Mouse (Mus musculus) embryo, embryonic 11 days (tissue): ENCODE data around the gene Slc2a1.

Source experiments
- DNase-seq: peaks from one replicate; pipeline ENCODE4 v3.0.0-alpha.2; 2015

Slc2a1 gene

GRCm38 (mm10) chr4:119180133-119180707 lies 71.7 kb downstream of the Slc2a1 start:
- no peak for DNase-seq

- no peak for DNase-seq
Observed at GRCm38 (mm10) chr4:119181456-119181855, 72.9 kb downstream of the Slc2a1 start.

GRCm38 (mm10) chr4:119183525-119183924 lies 75.0 kb downstream of the Slc2a1 start:
- DNase-seq = no peak

GRCm38 (mm10) chr4:119185771-119186170 lies 77.3 kb downstream of the Slc2a1 start:
- DNase-seq = no peak
